In the genomic region with DNA sequence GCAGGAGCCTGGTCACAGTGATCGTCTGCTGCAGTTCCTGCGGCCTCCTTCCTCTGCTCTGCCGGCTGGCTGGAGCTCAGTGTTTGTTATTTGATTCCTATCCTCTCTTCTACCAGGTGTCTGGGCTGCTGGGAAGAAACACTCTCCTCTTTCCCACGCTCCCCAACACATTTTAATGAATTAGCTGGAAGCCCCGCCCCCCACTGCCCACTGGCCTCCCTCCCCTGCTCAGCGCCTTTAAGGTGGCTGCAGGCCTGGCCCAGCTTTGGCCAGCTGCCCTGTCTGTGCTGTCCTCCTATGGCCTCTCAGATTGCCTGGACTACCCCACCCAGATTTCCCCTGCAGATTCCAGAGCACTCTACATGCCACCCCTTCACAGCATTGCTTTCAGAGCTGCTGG, we compare ENCODE assay signal across 7 mouse cellular contexts. TPM values are rescaled to one million over a fixed set of nuclear protein-coding genes. Genes with fewer than 3 reads are reported as not detected.
DNase-seq lines count a peak whose midpoint lies in the region.

No protein-coding gene starts in this region.

- peak; percentile 46 for DNase-seq in urinary bladder, postnatal 14 days (ENCODE audit: low spot score)
- DNase-seq in urinary bladder, adult 2 months (ENCODE audit: low spot score): no peak
- DNase-seq in forelimb bud, embryonic 11.5 days (ENCODE audit: low read depth, low spot score): peak; percentile 60
- DNase-seq in kidney, adult 9 months: peak; percentile 59
- peak; percentile 80 to 86 for DNase-seq in lung, postnatal 4 days
- peak; percentile 42 for DNase-seq in yolk sac, embryonic 10.5 days (ENCODE audit: low spot score)
- no peak for DNase-seq in adrenal gland, adult 18-20 months (ENCODE audit: low spot score in 2 of 2)

RNA-seq across cellular contexts. Expression of a gene that starts 2.9 kb away (rescaled TPM):
- polyA plus RNA-seq in urinary bladder, adult 2 months (2012; rRNA removed): 50.1 and 60.0 TPM in 2 replicates
- total RNA-seq in adrenal gland, adult 18-20 months (2021): 1 to 10 TPM; 2.3 to 3.5 TPM

RNA-seq across cellular contexts. Expression of a gene that starts 19.0 kb away (rescaled TPM):
- 22.6 and 25.3 TPM in 2 replicates for polyA plus RNA-seq in urinary bladder, adult 2 months (2012; rRNA removed)
- total RNA-seq in adrenal gland, adult 18-20 months (2021): 10 to 100 TPM; 11.6 to 19.5 TPM

RNA-seq across cellular contexts. Expression of a gene that starts 33.6 kb away (rescaled TPM):
- 55.4 and 60.6 TPM in 2 replicates for polyA plus RNA-seq in urinary bladder, adult 2 months (2012; rRNA removed)
- 10 to 100 TPM; 48.8 to 49.5 TPM for total RNA-seq in adrenal gland, adult 18-20 months (2021)

RNA-seq across cellular contexts. Expression of a gene that starts 36.8 kb away (rescaled TPM):
- polyA plus RNA-seq in urinary bladder, adult 2 months (2012; rRNA removed): not detected in 2 replicates
- not detected for total RNA-seq in adrenal gland, adult 18-20 months (2021)

RNA-seq across cellular contexts. Expression of a gene that starts 40.9 kb away (rescaled TPM):
- 0.08 and 0.10 TPM in 2 replicates for polyA plus RNA-seq in urinary bladder, adult 2 months (2012; rRNA removed)
- not detected for total RNA-seq in adrenal gland, adult 18-20 months (2021)

Comparison
In these comparisons a context has a peak if more than half of its experiments do, and no peak if none do; other contexts are left out.
1. DNase-seq: peak in urinary bladder, postnatal 14 days (single experiment), forelimb bud, embryonic 11.5 days (single experiment), kidney, adult 9 months (single experiment), lung, postnatal 4 days (2 of 2) and yolk sac, embryonic 10.5 days (single experiment); none in urinary bladder, adult 2 months (single experiment) and adrenal gland, adult 18-20 months (0 of 2).